Mouse (Mus musculus): ENCODE data around the gene Cbfa2t3.

DNA sequence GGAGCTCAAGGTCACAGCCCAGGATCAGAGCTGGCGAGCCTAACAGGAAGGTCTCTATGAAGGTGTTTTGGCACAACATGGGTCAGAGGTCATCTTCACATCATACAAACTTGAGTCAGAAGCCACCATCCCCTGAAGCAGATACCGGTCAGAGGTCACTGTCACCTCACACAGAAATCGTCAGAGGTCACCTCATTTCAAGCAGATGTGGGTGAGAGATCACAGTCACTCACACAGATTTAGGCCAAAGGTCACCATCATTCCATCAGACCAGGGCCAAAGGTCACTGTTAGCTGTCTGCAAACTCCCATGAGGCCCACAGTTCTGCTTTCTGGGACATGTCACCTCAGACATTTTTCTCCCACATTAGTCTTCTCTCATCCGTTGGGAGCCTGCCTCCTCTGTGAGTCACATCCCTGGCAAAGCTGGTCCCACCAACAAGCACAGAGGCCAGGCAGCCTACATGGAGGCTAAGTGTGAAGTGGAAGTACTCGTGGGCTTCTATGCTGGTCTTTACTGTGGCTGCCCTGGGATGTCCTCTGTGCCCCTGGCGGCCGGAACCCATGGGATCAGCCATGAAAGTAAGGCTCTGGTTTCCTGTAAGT lies 3.4 kb downstream of the Cbfa2t3 start:
- TF ChIP-seq CTCF (IDR thresholded peaks at IDR 0.05; ENCODE audit: low read depth): 0 out of 2 replicates have a peak, but pooled peaks have one; percentile 10
- no peak for TF ChIP-seq EP300 (IDR thresholded peaks at IDR 0.05; ENCODE audit: low read depth)

Measured in liver, embryonic 14.5 days (tissue).